Mouse (Mus musculus) cerebellum, postnatal 14 days (tissue): Measurements from ENCODE around the gene Tma16.
A peak's percentile ranks its signal among the peaks of the same experiment; 100 is the strongest.

Experiments used
- DNase-seq, 2 experiments: peaks; one replicate each; pipeline ENCODE4 v3.0.0; 2021; ENCODE audit warnings: mixed read lengths in 2 of 2

Tma16 gene

GRCm38 (mm10) chr8:66486084-66486763 is at the start of gene Tma16:
Tma16 (minus strand) TSS chr8:66486530.
- DNase-seq, result peak; percentile 90

GRCm38 (mm10) chr8:66520576-66520975 is 34.2 kb upstream of the Tma16 start:
- DNase-seq, result no peak

GRCm38 (mm10) chr8:66519149-66519548 is 32.8 kb upstream of the Tma16 start:
- DNase-seq, result no peak

- no peak for DNase-seq
These were observed 25.2 kb upstream of the Tma16 start, which contains the start of gene Tktl2 for GRCm38 (mm10) chr8:66511537-66511936. Tktl2 (plus strand) TSS chr8:66511756.

- DNase-seq, result no peak
These were observed 17.1 kb upstream of the Tma16 start for GRCm38 (mm10) chr8:66503381-66503780.

GRCm38 (mm10) chr8:66496998-66497577 is 10.8 kb upstream of the Tma16 start:
- peak; percentile 52 to 56 for DNase-seq

- peak; percentile 81 to 91 for DNase-seq
These were observed 9.4 kb upstream of the Tma16 start for GRCm38 (mm10) chr8:66495726-66496125.

GRCm38 (mm10) chr8:66494496-66494895 is 8.2 kb upstream of the Tma16 start:
- no peak for DNase-seq

- DNase-seq, result no peak
These were observed 4.3 kb upstream of the Tma16 start for GRCm38 (mm10) chr8:66490624-66491023.

- DNase-seq, result no peak
These were observed 2.2 kb upstream of the Tma16 start for GRCm38 (mm10) chr8:66488556-66488955.

GRCm38 (mm10) chr8:66476880-66477279 is 9.4 kb downstream of the Tma16 start:
- no peak for DNase-seq

GRCm38 (mm10) chr8:66469821-66470220 is 16.5 kb downstream of the Tma16 start:
- no peak for DNase-seq

- DNase-seq, result no peak
These were observed 29.3 kb downstream of the Tma16 start for GRCm38 (mm10) chr8:66457057-66457456.

- DNase-seq, result peak; percentile 62 to 68
These were observed 35.6 kb downstream of the Tma16 start for GRCm38 (mm10) chr8:66450691-66451090.

GRCm38 (mm10) chr8:66445351-66445750 is 41.0 kb downstream of the Tma16 start:
- no peak for DNase-seq

GRCm38 (mm10) chr8:66444141-66444540 is 42.2 kb downstream of the Tma16 start:
- no peak for DNase-seq

- peak; percentile 45 to 68 for DNase-seq
These were observed 43.6 kb downstream of the Tma16 start for GRCm38 (mm10) chr8:66442778-66443177.

GRCm38 (mm10) chr8:66441123-66441522 is 45.2 kb downstream of the Tma16 start:
- peak in 1 of 2 experiments; percentile 7 for DNase-seq

- no peak for DNase-seq
These were observed 47.9 kb downstream of the Tma16 start for GRCm38 (mm10) chr8:66438468-66438867.

GRCm38 (mm10) chr8:66437929-66438328 is 48.4 kb downstream of the Tma16 start:
- no peak for DNase-seq

- no peak for DNase-seq
These were observed 49.5 kb downstream of the Tma16 start for GRCm38 (mm10) chr8:66436804-66437203.

GRCm38 (mm10) chr8:66433577-66433976 is 52.8 kb downstream of the Tma16 start:
- DNase-seq, result no peak

GRCm38 (mm10) chr8:66430639-66431038 is 55.7 kb downstream of the Tma16 start:
- no peak for DNase-seq
